Mouse (Mus musculus) cerebellum, postnatal 4 days (tissue): ENCODE results near the gene Olfr483.

Source experiments
- DNase-seq, 2 experiments: peaks; one replicate each; pipeline ENCODE4 v3.0.0; 2022; ENCODE audit warnings: low spot score in 2 of 2, mixed read lengths in 1 of 2

Olfr483 gene

GRCm38 (mm10) chr7:108100549-108100948, at the start of gene Olfr483:
Olfr483 (plus strand) TSS chr7:108100849.
- no peak for DNase-seq

- no peak for DNase-seq
These were observed 33.4 kb upstream of the Olfr483 start, which contains the start of gene Olfr480 for GRCm38 (mm10) chr7:108067246-108067645. Olfr480 (minus strand) TSS chr7:108067346.

GRCm38 (mm10) chr7:108079555-108079954, 21.1 kb upstream of the Olfr483 start, which contains the start of gene Olfr481:
Olfr481 (plus strand) TSS chr7:108079855.
- DNase-seq = no peak

GRCm38 (mm10) chr7:108097486-108097885, 3.2 kb upstream of the Olfr483 start, which contains the start of gene Olfr482:
Olfr482 (minus strand) TSS chr7:108097586.
- DNase-seq = no peak

GRCm38 (mm10) chr7:108120681-108121080, 20.0 kb downstream of the Olfr483 start:
- no peak for DNase-seq

- no peak for DNase-seq
These were observed 20.8 kb downstream of the Olfr483 start for GRCm38 (mm10) chr7:108121416-108121815.

GRCm38 (mm10) chr7:108127349-108127748, 26.7 kb downstream of the Olfr483 start, which contains the start of gene Olfr484:
Olfr484 (minus strand) TSS chr7:108127449.
- no peak for DNase-seq
